Mouse (Mus musculus) spleen, adult 2 months (tissue): ENCODE data around the gene Pkmyt1.

Experiments
- CTCF ChIP-seq: fragments of 200-500 bp; IDR thresholded peaks from 2 replicates; pipeline ENCODE4 v1.5.1; 2011; ENCODE audit warnings: mild to moderate bottlenecking, inconsistent platforms; ENCODE audit not compliant: insufficient read depth, insufficient read length, insufficient replicate concordance; ENCODE audit errors: extremely low read depth
- POLR2A ChIP-seq: fragments of 200-500 bp; IDR thresholded peaks from 2 replicates; pipeline ENCODE4 v1.6.1; 2011; ENCODE audit warnings: low read depth, low read length, inconsistent platforms

- TF ChIP-seq CTCF = no peak
- TF ChIP-seq POLR2A = no peak
Observed at GRCm38 (mm10) chr17:23738836-23739201, 12.7 kb downstream of the Pkmyt1 start.
